Mouse (Mus musculus) kidney, postnatal 0 days (tissue): ENCODE results near the gene Megf11. TPM values are rescaled to one million over a fixed set of nuclear protein-coding genes. Genes with fewer than 3 reads are reported as not detected.

Experiments used
- ATAC-seq: fragments of 200-750 bp; cut with Nextera tagmentation; replicated peaks from 2 replicates; pipeline ENCODE4 v1.8.0; 2017; ENCODE audit warnings: low read depth, moderate number of reproducible peaks, moderate TSS enrichment, moderate library complexity; ENCODE audit not compliant: low FRiP score
- DNase-seq: peaks from one replicate; pipeline ENCODE4 v3.0.0-alpha.2; 2016; ENCODE audit warnings: low spot score
- H3K27ac ChIP-seq: fragments of 300-500 bp; sonication (generic); 2 replicates; pipeline ENCODE4 v1.5.1; 2014; ENCODE audit warnings: mild to moderate bottlenecking
- H3K27me3 ChIP-seq: fragments of 300-500 bp; sonication (generic); 2 replicates; pipeline ENCODE4 v1.6.1; 2014; ENCODE audit warnings: low read length, mixed read lengths; ENCODE audit not compliant: insufficient read depth
- H3K36me3 ChIP-seq: fragments of 300-500 bp; sonication (generic); 2 replicates; pipeline ENCODE4 v1.6.1; 2014; ENCODE audit warnings: low read length, mixed read lengths; ENCODE audit not compliant: insufficient read depth
- H3K4me1 ChIP-seq: fragments of 300-500 bp; sonication (generic); replicated peaks from 2 replicates; pipeline ENCODE4 v1.6.1; 2014; ENCODE audit warnings: antibody characterized with exemption, low read length, mixed read lengths; ENCODE audit not compliant: insufficient read depth
- H3K4me2 ChIP-seq: fragments of 300-500 bp; sonication (generic); 2 replicates; pipeline ENCODE4 v1.6.1; 2014; ENCODE audit warnings: mild to moderate bottlenecking, low read length, moderate library complexity, mixed read lengths
- H3K4me3 ChIP-seq: fragments of 300-500 bp; sonication (generic); replicated peaks from 2 replicates; pipeline ENCODE4 v1.5.1; 2014; ENCODE audit warnings: low read depth, low read length
- H3K9ac ChIP-seq: fragments of 300-500 bp; sonication (generic); 2 replicates; pipeline ENCODE4 v1.6.1; 2014; ENCODE audit warnings: low read depth, low read length
- H3K9me3 ChIP-seq: fragments of 300-500 bp; sonication (generic); replicated peaks from 2 replicates; pipeline ENCODE4 v1.6.1; 2016; ENCODE audit warnings: low read length, inconsistent platforms, mixed read lengths
- CTCF ChIP-seq: IDR thresholded peaks from 2 replicates; pipeline ENCODE4 v1.5.1; 2016; ENCODE audit warnings: antibody characterized with exemption, low read depth, mild to moderate bottlenecking, moderate library complexity
- WGBS: fragments of 180-500 bp; shearing (Covaris S2); extraction: QIAGEN DNeasy Blood & Tissue Kit; methylation state at CpG from one replicate; pipeline ENCODE4 v1.1.7; 2014; 5-methylcytosine and 5-hydroxymethylcytosine counted together
- polyA plus RNA-seq: library from polyadenylated mRNA; unstranded; fragments of >200 nt; fragmentation: Nextera tagmentation; extraction: Ambion mirVana; gene quantifications from 2 replicates; pipeline ENCODE4 v1.2.1, GENCODE M21; 2015

Gene Megf11
- polyA plus RNA-seq, 1 experiment from 2014 or later: 2.6 TPM

DNA sequence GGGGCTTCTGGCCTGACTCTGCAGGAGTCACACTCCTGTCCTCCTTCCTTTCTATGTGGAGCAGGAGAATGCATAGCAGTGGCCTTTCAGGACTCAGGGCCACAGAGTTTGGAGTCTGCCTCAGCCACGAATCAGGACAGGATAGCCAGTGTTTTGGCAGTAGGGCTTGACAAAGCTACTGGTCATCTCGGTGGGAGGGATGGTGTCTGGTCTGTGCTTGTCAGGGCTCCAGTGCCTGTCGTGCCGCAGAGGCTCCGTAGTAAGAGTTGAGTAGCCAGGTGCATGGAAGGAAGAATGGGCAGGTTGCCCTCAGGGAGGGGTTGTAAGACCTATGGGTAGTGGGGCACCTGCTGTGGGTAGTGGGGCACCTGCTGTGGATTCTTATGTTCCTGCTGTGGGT lies 96.7 kb downstream of the Megf11 start:
- no peaks in the 10 kb centered on the region for H3K36me3 ChIP-seq
- ATAC-seq (no peak), DNase-seq (no peak)
- H3K4me2 ChIP-seq: no peak overlapping the region
- TF ChIP-seq CTCF: no peak
- no peaks in the 10 kb centered on the region for H3K9me3 ChIP-seq
- H3K9ac ChIP-seq: no peak overlapping the region
- 83% methylated on average over 5 of the region's 5 CpGs for WGBS
- H3K4me3 ChIP-seq: no peak overlapping the region
- H3K27me3 ChIP-seq: no peaks in the 10 kb centered on the region
- no peaks in the 10 kb centered on the region; the same call in 1 of the 2 replicates for H3K4me1 ChIP-seq
- H3K27ac ChIP-seq: no peak overlapping the region

DNA sequence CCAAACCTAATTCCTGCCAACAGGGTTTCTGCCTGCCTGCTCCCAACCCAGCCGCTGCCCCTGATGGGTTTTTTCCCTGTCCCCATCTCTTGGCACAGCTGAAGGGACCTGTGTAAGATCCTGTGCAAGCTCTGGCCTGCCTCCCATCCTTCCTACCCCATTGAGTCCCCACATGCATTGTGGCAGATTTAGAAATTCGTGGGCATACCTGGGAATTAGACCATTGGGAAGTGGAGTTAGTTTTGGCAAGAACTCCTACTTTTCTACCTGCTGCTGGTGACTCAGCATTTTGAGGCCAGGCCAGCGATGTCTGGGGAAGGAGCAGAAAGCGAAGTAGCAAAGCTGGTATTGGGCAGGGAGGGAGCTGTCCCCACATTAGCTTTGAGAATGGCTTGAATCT lies 102.0 kb downstream of the Megf11 start:
- 67% methylated on average over 4 of the region's 4 CpGs for WGBS
- ATAC-seq: no peak
- Histone ChIP-seq H3K27me3 (peaks cover 5% of the 10 kb centered on the region; the same call in 1 of the 2 replicates), H3K27ac (no peak overlapping the region), H3K4me2 (no peak overlapping the region), H3K9ac (no peak overlapping the region), H3K4me3 (no peak overlapping the region), H3K36me3 (no peaks in the 10 kb centered on the region), H3K9me3 (no peaks in the 10 kb centered on the region), H3K4me1 (no peaks in the 10 kb centered on the region)
- TF ChIP-seq CTCF: no peak
- DNase-seq: no peak

DNA sequence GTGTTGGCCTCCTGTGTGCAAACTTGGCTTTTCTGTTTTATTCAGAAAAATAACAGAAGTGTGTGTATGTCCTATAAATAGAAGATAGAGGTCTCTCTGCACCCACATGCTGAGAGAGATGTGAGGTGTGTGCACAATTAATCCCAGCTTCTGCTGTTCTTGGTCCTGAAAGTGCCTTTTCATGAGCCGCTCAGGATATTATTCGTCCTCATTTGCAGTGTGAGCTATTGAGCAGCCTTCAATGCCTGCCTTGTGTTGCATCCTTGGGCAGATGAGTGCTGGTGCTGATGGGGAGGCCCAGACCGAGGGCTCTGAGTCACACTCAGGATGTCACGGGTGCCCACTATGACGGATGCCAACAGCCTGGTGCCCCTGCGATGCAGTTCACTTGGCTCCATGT lies 109.2 kb downstream of the Megf11 start:
- Histone ChIP-seq H3K9ac (no peak overlapping the region), H3K4me3 (no peak overlapping the region), H3K27me3 (no peaks in the 10 kb centered on the region), H3K9me3 (no peaks in the 10 kb centered on the region), H3K4me1 (no peaks in the 10 kb centered on the region), H3K4me2 (no peak overlapping the region), H3K27ac (no peak overlapping the region), H3K36me3 (no peaks in the 10 kb centered on the region)
- WGBS: 88% methylated on average over 6 of the region's 6 CpGs
- DNase-seq: no peak
- peak; percentile 30; the same call in 1 of the 2 replicates for TF ChIP-seq CTCF
- ATAC-seq: no peak

DNA sequence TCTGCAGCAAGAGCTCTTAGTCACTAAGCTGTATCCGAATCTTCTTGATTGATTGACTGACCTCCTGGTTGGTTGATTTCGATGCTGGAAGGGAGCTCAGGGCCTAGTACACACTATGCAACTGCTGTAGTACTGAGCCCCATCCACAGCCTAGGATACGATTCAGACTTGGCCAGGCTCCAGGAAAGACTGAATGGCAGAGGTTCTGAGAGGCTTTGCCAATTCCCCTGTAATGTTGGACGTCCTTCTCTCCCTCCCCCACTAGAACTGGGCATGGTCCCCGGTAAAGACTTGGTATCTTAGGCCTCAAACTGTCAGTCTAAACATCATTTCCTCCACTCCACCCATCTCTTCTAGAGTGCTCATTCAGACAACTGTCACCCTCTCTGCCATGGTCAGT lies 113.5 kb downstream of the Megf11 start:
- ATAC-seq (no peak), DNase-seq (no peak)
- Histone ChIP-seq H3K9me3 (no peaks in the 10 kb centered on the region), H3K36me3 (no peaks in the 10 kb centered on the region), H3K27me3 (no peaks in the 10 kb centered on the region), H3K27ac (no peak overlapping the region), H3K9ac (no peak overlapping the region), H3K4me1 (no peaks in the 10 kb centered on the region), H3K4me3 (no peak overlapping the region), H3K4me2 (no peak overlapping the region)
- WGBS: 67% methylated on average over 5 of the region's 5 CpGs
- no peak for TF ChIP-seq CTCF

DNA sequence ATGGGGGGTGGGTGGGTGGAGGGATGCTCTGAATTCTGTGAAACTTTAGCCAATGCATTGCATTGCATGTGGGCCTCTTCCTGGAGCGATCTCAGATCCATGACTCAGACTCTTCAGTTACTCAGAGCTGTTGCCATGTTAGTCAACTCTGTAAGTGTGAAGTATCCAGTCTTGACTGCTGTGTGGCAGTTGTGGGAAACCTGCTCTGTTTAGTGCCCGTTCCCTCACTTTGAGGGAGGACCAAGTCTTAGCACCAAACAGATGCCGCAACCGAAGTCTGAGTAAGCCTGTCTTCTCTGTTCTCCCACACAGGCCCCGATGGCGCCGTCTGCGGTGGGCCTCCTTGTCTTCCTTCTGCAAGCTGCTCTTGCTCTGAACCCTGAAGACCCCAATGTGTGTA lies 115.8 kb downstream of the Megf11 start:
- Histone ChIP-seq H3K27me3 (no peaks in the 10 kb centered on the region), H3K4me2 (no peak overlapping the region), H3K36me3 (no peaks in the 10 kb centered on the region), H3K9me3 (no peaks in the 10 kb centered on the region), H3K4me1 (no peaks in the 10 kb centered on the region), H3K4me3 (no peak overlapping the region), H3K27ac (no peak overlapping the region), H3K9ac (no peak overlapping the region)
- DNase-seq: no peak
- no peak for TF ChIP-seq CTCF
- 92% methylated on average over 8 of the region's 8 CpGs for WGBS
- ATAC-seq: no peak

DNA sequence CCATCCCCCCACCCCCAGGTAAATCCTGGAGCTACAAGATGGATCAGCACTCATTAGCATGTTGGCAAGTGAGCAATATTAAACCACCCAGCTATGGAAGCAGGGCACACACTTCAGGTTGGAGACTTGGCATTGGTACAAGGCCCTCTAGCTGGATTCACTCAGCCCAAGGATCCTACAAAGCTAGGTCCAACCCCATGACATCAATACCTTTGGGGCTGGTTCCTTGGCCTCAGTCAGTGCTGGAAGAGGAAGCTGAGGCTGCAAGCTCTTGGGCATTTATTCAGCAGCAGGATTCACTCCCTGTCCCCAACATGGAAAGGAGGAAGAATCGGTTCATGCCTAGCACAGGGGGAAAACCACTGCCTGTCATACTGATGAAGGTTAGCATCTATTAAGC lies 118.6 kb downstream of the Megf11 start:
- Histone ChIP-seq H3K4me3 (no peak overlapping the region), H3K4me2 (no peak overlapping the region), H3K9ac (no peak overlapping the region), H3K36me3 (no peaks in the 10 kb centered on the region), H3K27ac (peak overlapping the region; percentile 13; the same call in 1 of the 2 replicates), H3K4me1 (peaks cover 5% of the 10 kb centered on the region; the same call in 1 of the 2 replicates), H3K27me3 (no peaks in the 10 kb centered on the region), H3K9me3 (no peaks in the 10 kb centered on the region)
- ATAC-seq (no peak), DNase-seq (no peak)
- 100% methylated on average over 1 of the region's 1 CpGs for WGBS
- no peak for TF ChIP-seq CTCF

DNA sequence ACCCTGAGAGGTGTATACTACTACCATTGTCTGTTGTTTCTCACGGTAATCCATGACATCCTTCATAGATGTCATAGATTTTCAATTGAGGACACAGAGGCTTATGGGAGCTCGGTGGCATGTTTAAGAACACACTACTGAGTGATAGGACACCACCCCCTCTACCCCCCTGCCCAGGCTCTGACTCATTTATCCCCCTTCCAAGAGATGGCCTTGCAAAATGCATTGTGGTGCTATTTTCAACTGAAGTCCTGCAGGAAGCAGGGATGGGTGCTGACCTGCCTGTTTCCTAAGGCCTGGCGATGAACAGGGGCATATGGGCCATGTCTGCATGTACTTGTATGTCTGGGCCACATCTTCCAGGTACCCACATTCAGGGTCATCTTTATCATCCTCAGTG lies 119.0 kb downstream of the Megf11 start:
- Histone ChIP-seq H3K9ac (no peak overlapping the region), H3K4me2 (no peak overlapping the region), H3K4me1 (peaks cover 5% of the 10 kb centered on the region; the same call in 1 of the 2 replicates), H3K9me3 (no peaks in the 10 kb centered on the region), H3K36me3 (no peaks in the 10 kb centered on the region), H3K27ac (no peak overlapping the region), H3K27me3 (no peaks in the 10 kb centered on the region), H3K4me3 (no peak overlapping the region)
- ATAC-seq (no peak), DNase-seq (no peak)
- WGBS: 89% methylated on average over 3 of the region's 3 CpGs
- TF ChIP-seq CTCF: no peak
